Mouse (Mus musculus): ENCODE measurements around the gene Mettl22.

Mettl22 gene

GRCm38 (mm10) chr16:8470603-8471481 is at the start of gene Mettl22:
Gene Mettl22 (plus strand): TSS chr16:8470788.
- peak; percentile 91 for DNase-seq (ENCODE audit: low spot score)

- no peak for DNase-seq (ENCODE audit: low spot score)
Measured at GRCm38 (mm10) chr16:8420842-8421241, 49.7 kb upstream of the Mettl22 start.

- no peak for DNase-seq (ENCODE audit: low spot score)
Measured at GRCm38 (mm10) chr16:8423626-8424114, 46.9 kb upstream of the Mettl22 start.

GRCm38 (mm10) chr16:8424161-8424970 is 46.2 kb upstream of the Mettl22 start:
- DNase-seq (ENCODE audit: low spot score), result no peak

- DNase-seq (ENCODE audit: low spot score), result peak; percentile 79
Measured at GRCm38 (mm10) chr16:8424971-8425330, 45.6 kb upstream of the Mettl22 start, which contains the start of gene Tmem114. Gene Tmem114 (minus strand): TSS chr16:8425136.

- DNase-seq (ENCODE audit: low spot score), result no peak
Measured at GRCm38 (mm10) chr16:8425736-8426135, 44.9 kb upstream of the Mettl22 start.

- no peak for DNase-seq (ENCODE audit: low spot score)
Measured at GRCm38 (mm10) chr16:8429531-8429930, 41.1 kb upstream of the Mettl22 start.

GRCm38 (mm10) chr16:8432616-8433015 is 38.0 kb upstream of the Mettl22 start:
- no peak for DNase-seq (ENCODE audit: low spot score)

GRCm38 (mm10) chr16:8444911-8445310 is 25.7 kb upstream of the Mettl22 start:
- no peak for DNase-seq (ENCODE audit: low spot score)

- no peak for DNase-seq (ENCODE audit: low spot score)
Measured at GRCm38 (mm10) chr16:8446256-8446655, 24.3 kb upstream of the Mettl22 start.

GRCm38 (mm10) chr16:8453301-8453700 is 17.3 kb upstream of the Mettl22 start:
- peak; percentile 82 for DNase-seq (ENCODE audit: low spot score)

- DNase-seq (ENCODE audit: low spot score), result peak; percentile 23
Measured at GRCm38 (mm10) chr16:8455221-8455620, 15.4 kb upstream of the Mettl22 start.

- DNase-seq (ENCODE audit: low spot score), result no peak
Measured at GRCm38 (mm10) chr16:8458391-8458790, 12.2 kb upstream of the Mettl22 start.

- DNase-seq (ENCODE audit: low spot score), result no peak
Measured at GRCm38 (mm10) chr16:8459098-8459497, 11.5 kb upstream of the Mettl22 start.

- DNase-seq (ENCODE audit: low spot score), result no peak
Measured at GRCm38 (mm10) chr16:8470132-8470531, 456 bp upstream of the Mettl22 start.

- DNase-seq (ENCODE audit: low spot score), result no peak
Measured at GRCm38 (mm10) chr16:8487396-8488005, 16.9 kb downstream of the Mettl22 start.

- no peak for DNase-seq (ENCODE audit: low spot score)
Measured at GRCm38 (mm10) chr16:8489340-8489739, 18.8 kb downstream of the Mettl22 start.

- no peak for DNase-seq (ENCODE audit: low spot score)
Measured at GRCm38 (mm10) chr16:8491743-8492490, 21.3 kb downstream of the Mettl22 start.

GRCm38 (mm10) chr16:8494268-8494667 is 23.7 kb downstream of the Mettl22 start:
- DNase-seq (ENCODE audit: low spot score), result peak; percentile 33

GRCm38 (mm10) chr16:8496967-8497366 is 26.4 kb downstream of the Mettl22 start:
- no peak for DNase-seq (ENCODE audit: low spot score)

- no peak for DNase-seq (ENCODE audit: low spot score)
Measured at GRCm38 (mm10) chr16:8504271-8504670, 33.7 kb downstream of the Mettl22 start.

- DNase-seq (ENCODE audit: low spot score), result no peak
Measured at GRCm38 (mm10) chr16:8509894-8510293, 39.3 kb downstream of the Mettl22 start.

All from testis, postnatal 14 days (tissue).